Mouse (Mus musculus) intestine, postnatal 0 days (tissue): ENCODE measurements around the gene Slc25a34. TPM values are rescaled to one million over a fixed set of nuclear protein-coding genes. Genes with fewer than 3 reads are reported as not detected.
A peak's percentile ranks its signal among the peaks of the same experiment; 100 is the strongest.

ENCODE experiments used
- ATAC-seq: fragments of 200-750 bp; cut with Nextera tagmentation; 2 replicates; pipeline ENCODE4 v1.8.0; 2017; ENCODE audit warnings: mild to moderate bottlenecking, moderate TSS enrichment, moderate library complexity
- H3K27ac ChIP-seq: fragments of 300-500 bp; sonication (generic); 2 replicates; pipeline ENCODE4 v1.5.1; 2014; ENCODE audit warnings: mild to moderate bottlenecking, low read depth, low read length, moderate library complexity
- H3K27me3 ChIP-seq: fragments of 300-500 bp; sonication (generic); replicated peaks from 2 replicates; pipeline ENCODE4 v1.6.1; 2014; ENCODE audit warnings: low read length, mixed read lengths; ENCODE audit not compliant: control insufficient read depth, insufficient read depth
- H3K36me3 ChIP-seq: fragments of 300-500 bp; sonication (generic); 2 replicates; pipeline ENCODE4 v1.6.1; 2014; ENCODE audit warnings: mild to moderate bottlenecking, moderate library complexity; ENCODE audit not compliant: control insufficient read depth, insufficient read depth
- H3K4me1 ChIP-seq: fragments of 300-500 bp; sonication (generic); replicated peaks from 2 replicates; pipeline ENCODE4 v1.6.1; 2014; ENCODE audit warnings: antibody characterized with exemption, low read length, mixed read lengths; ENCODE audit not compliant: control insufficient read depth, insufficient read depth
- H3K4me2 ChIP-seq: fragments of 300-500 bp; sonication (generic); replicated peaks from 2 replicates; pipeline ENCODE4 v1.6.1; 2014; ENCODE audit warnings: low read depth, mild to moderate bottlenecking, moderate library complexity
- H3K4me3 ChIP-seq: fragments of 300-500 bp; sonication (generic); 2 replicates; pipeline ENCODE4 v1.5.1; 2014; ENCODE audit warnings: low read depth, low read length
- H3K9ac ChIP-seq: fragments of 300-500 bp; sonication (generic); 2 replicates; pipeline ENCODE4 v1.6.1; 2014; ENCODE audit warnings: mild to moderate bottlenecking, low read depth, low read length
- H3K9me3 ChIP-seq: fragments of 300-500 bp; sonication (generic); 2 replicates; pipeline ENCODE4 v1.6.1; 2016; ENCODE audit warnings: mixed run types; ENCODE audit not compliant: control insufficient read depth
- CTCF ChIP-seq: sonication (generic); IDR thresholded peaks from 2 replicates; pipeline ENCODE4 v1.5.1; 2016; ENCODE audit warnings: low read depth, mild to moderate bottlenecking, control low read depth, antibody characterized with exemption, moderate library complexity
- WGBS: fragments of 180-500 bp; shearing (Covaris S2); extraction: QIAGEN DNeasy Blood & Tissue Kit; methylation state at CpG from one replicate; pipeline ENCODE4 v1.1.7; 2014; 5-methylcytosine and 5-hydroxymethylcytosine counted together
- polyA plus RNA-seq: library from polyadenylated mRNA; unstranded; fragments of >200 nt; fragmentation: Nextera tagmentation; extraction: Ambion mirVana; gene quantifications from 2 replicates; pipeline ENCODE4 v1.2.1, GENCODE M21; 2015

The Slc25a34 gene
- polyA plus RNA-seq, 1 experiment from 2014 or later = 23.8 TPM

- H3K27ac ChIP-seq = peak overlapping the region; percentile 78
- H3K9me3 ChIP-seq = no peaks in the 10 kb centered on the region
These were observed 39.7 kb upstream of the Slc25a34 start for GRCm38 (mm10) chr4:141663122-141663931.

GRCm38 (mm10) chr4:141660884-141661283, 37.3 kb upstream of the Slc25a34 start:
- no peak overlapping the region for H3K4me2 ChIP-seq
- 93% methylated on average over 11 of the region's 11 CpGs for WGBS
- H3K9ac ChIP-seq = no peak overlapping the region; the same call in 1 of the 2 replicates
- no peaks in the 10 kb centered on the region; the same call in 1 of the 2 replicates for H3K36me3 ChIP-seq
- no peak for ATAC-seq
- TF ChIP-seq CTCF = no peak
- no peaks in the 10 kb centered on the region for H3K9me3 ChIP-seq
- no peak overlapping the region for H3K4me3 ChIP-seq
- no peaks in the 10 kb centered on the region for H3K27me3 ChIP-seq
- peaks cover 4% of the 10 kb centered on the region; the same call in 1 of the 2 replicates for H3K4me1 ChIP-seq
- no peak overlapping the region for H3K27ac ChIP-seq

More at GRCm38 (mm10) chr4:141663122-141663931, 39.7 kb upstream of the Slc25a34 start:
- Histone ChIP-seq H3K4me1 (peaks cover 4% of the 10 kb centered on the region; the same call in 1 of the 2 replicates), H3K4me2 (peak overlapping the region; percentile 78), H3K36me3 (no peaks in the 10 kb centered on the region; the same call in 1 of the 2 replicates), H3K27me3 (no peaks in the 10 kb centered on the region), H3K9ac (peak overlapping the region; percentile 91), H3K4me3 (peak overlapping the region; percentile 65)
- TF ChIP-seq CTCF = no peak
- peak; percentile 17 for ATAC-seq
- WGBS = 4% methylated on average over 42 of the region's 47 CpGs

DNA sequence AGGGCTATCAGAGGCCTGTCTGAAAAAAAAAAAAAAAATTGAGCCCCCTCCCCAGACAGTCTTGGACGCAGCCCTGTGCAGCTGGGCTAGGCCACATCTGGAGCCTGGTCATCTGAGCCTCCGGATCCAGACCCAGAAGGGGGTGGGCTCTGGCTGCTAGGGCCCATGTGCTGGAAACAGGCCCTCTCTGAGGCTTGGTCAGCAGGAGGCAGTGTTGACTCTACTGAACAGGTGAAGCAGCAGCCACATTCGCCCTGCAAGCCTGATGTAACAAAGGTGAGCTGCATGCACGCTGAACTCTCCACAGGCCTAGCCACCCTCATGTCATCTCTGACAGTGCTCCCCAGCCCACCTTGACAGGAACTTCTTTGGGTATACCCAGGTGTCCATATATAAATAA, 36.1 kb upstream of the Slc25a34 start:
- no peaks in the 10 kb centered on the region; the same call in 1 of the 2 replicates for H3K36me3 ChIP-seq
- TF ChIP-seq CTCF = peak; percentile 48
- ATAC-seq = no peak
- no peak overlapping the region for H3K4me3 ChIP-seq
- no peaks in the 10 kb centered on the region for H3K9me3 ChIP-seq
- 78% methylated on average over 4 of the region's 4 CpGs for WGBS
- peaks cover 4% of the 10 kb centered on the region; the same call in 1 of the 2 replicates for H3K4me1 ChIP-seq
- H3K27me3 ChIP-seq = no peaks in the 10 kb centered on the region
- no peak overlapping the region for H3K4me2 ChIP-seq
- H3K27ac ChIP-seq = no peak overlapping the region
- no peak overlapping the region for H3K9ac ChIP-seq

- WGBS = 89% methylated on average over 6 of the region's 6 CpGs
- Histone ChIP-seq H3K27ac (no peak overlapping the region), H3K9me3 (no peaks in the 10 kb centered on the region), H3K27me3 (no peaks in the 10 kb centered on the region), H3K9ac (no peak overlapping the region), H3K4me2 (no peak overlapping the region), H3K4me1 (peaks cover 4% of the 10 kb centered on the region; the same call in 1 of the 2 replicates), H3K4me3 (no peak overlapping the region), H3K36me3 (no peaks in the 10 kb centered on the region; the same call in 1 of the 2 replicates)
- no peak for TF ChIP-seq CTCF
- ATAC-seq = no peak
These were observed 35.3 kb upstream of the Slc25a34 start for GRCm38 (mm10) chr4:141658846-141659484.

GRCm38 (mm10) chr4:141656932-141657331, 33.3 kb upstream of the Slc25a34 start:
- H3K4me1 ChIP-seq = no peaks in the 10 kb centered on the region
- WGBS = 73% methylated on average over 8 of the region's 8 CpGs
- H3K27me3 ChIP-seq = no peaks in the 10 kb centered on the region
- H3K4me3 ChIP-seq = no peak overlapping the region
- ATAC-seq = no peak
- H3K27ac ChIP-seq = no peak overlapping the region
- H3K9me3 ChIP-seq = no peaks in the 10 kb centered on the region
- no peaks in the 10 kb centered on the region; the same call in 1 of the 2 replicates for H3K36me3 ChIP-seq
- H3K9ac ChIP-seq = no peak overlapping the region
- H3K4me2 ChIP-seq = no peak overlapping the region
- TF ChIP-seq CTCF = no peak

DNA sequence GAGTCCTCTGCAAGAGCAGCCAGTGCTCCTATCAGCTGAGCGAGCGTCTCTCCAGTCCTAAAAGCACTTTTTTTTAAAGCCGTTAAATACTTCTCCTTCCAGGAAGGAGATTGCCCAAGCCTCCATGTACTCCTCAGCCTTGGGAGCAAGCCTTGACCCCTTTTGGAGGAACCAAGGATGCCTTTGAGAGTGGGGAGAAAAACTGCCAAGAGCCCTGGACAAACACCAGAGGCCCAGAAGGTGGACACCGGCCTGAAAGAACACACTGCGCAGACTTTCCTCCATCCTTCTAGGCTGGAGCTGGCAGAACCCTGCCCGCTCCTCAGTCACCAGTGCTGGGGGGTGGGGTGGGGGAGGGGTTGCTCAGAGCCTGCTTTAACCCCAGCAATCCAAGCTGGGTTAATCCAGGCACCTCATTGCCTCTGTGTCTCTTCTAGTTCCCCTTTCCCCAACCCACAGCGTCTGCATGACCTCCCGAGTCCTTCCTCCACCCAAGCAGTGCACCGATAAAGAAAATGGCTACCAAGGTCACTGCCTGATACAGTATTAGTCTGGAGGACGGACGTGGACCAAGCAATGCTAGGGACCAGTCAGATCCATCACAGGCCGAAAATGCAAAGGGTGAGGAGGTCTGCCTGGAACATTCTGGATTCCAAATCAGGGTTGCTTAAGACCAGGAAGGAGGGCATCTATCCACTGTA, 32.4 kb upstream of the Slc25a34 start:
- no peaks in the 10 kb centered on the region for H3K4me1 ChIP-seq
- H3K4me2 ChIP-seq = no peak overlapping the region
- ATAC-seq = no peak
- H3K27me3 ChIP-seq = no peaks in the 10 kb centered on the region
- H3K9me3 ChIP-seq = no peaks in the 10 kb centered on the region
- H3K27ac ChIP-seq = no peak overlapping the region
- no peaks in the 10 kb centered on the region; the same call in 1 of the 2 replicates for H3K36me3 ChIP-seq
- H3K9ac ChIP-seq = no peak overlapping the region
- no peak for TF ChIP-seq CTCF
- no peak overlapping the region for H3K4me3 ChIP-seq
- 86% methylated on average over 12 of the region's 12 CpGs for WGBS
